Mouse (Mus musculus): Measurements from ENCODE around the gene Slc31a1. TPM values are rescaled to one million over a fixed set of nuclear protein-coding genes. Genes with fewer than 3 reads are reported as not detected.

Gene Slc31a1
- polyA plus RNA-seq, 1 experiment from 2014 or later = 45.2 TPM

DNA sequence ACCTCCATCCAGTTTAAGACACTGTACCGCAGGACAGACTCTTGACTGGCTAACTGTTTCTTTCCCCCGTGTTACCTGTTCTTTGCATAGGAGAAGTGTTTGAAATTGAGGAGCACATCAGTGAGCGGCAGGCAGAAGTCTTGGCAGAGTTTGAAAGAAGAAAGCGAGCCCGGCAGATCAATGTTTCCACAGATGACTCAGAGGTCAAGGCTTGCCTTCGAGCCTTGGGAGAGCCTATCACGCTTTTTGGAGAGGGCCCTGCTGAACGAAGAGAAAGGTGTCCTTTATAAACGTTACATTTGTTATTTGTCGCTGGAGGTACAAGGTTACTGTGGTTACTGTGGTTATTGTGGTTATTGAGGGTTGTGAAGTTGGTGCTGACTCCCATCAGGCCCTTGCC, 51.1 kb downstream of the Slc31a1 start:
- no peak overlapping the region for H3K27ac ChIP-seq
- WGBS = 95% methylated on average over 10 of the region's 10 CpGs
- H3K27me3 ChIP-seq = no peaks in the 10 kb centered on the region
- no peak overlapping the region for H3K4me3 ChIP-seq
- H3K4me2 ChIP-seq (replicated peaks) = no peak overlapping the region
- H3K9ac ChIP-seq = no peak overlapping the region
- no peaks in the 10 kb centered on the region for H3K9me3 ChIP-seq (replicated peaks)
- peaks cover 52% of the 10 kb centered on the region for H3K36me3 ChIP-seq
- peaks cover 18% of the 10 kb centered on the region for H3K4me1 ChIP-seq
- no peak for ATAC-seq (ENCODE audit: low FRiP score)

DNA sequence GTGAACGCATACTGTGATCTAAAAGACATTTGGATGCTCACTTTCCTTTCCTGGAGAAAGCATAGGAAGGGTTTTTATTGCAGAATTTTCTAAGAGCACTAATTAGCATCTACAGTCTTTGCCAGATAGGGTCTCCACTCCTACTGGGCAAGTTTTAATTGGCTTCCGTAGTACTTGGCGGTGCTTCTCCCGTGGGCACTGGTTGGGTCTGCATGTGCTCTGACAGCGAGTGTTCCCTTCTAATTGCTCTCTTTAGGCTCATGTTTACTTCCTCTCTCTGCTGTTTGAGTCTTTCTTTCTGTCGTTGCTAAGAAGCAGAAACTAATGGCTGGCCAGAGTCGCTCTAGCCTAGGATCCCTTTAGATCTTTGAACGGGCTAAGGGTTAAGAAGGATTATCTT, 57.9 kb downstream of the Slc31a1 start:
- H3K4me1 ChIP-seq = no peaks in the 10 kb centered on the region
- no peak for ATAC-seq (ENCODE audit: low FRiP score)
- H3K9me3 ChIP-seq (replicated peaks) = no peaks in the 10 kb centered on the region
- 92% methylated on average over 8 of the region's 8 CpGs for WGBS
- peaks cover 95% of the 10 kb centered on the region for H3K36me3 ChIP-seq
- no peak overlapping the region for H3K4me2 ChIP-seq (replicated peaks)
- no peak overlapping the region for H3K9ac ChIP-seq
- H3K27me3 ChIP-seq = no peaks in the 10 kb centered on the region
- no peak overlapping the region for H3K4me3 ChIP-seq
- H3K27ac ChIP-seq = no peak overlapping the region

DNA sequence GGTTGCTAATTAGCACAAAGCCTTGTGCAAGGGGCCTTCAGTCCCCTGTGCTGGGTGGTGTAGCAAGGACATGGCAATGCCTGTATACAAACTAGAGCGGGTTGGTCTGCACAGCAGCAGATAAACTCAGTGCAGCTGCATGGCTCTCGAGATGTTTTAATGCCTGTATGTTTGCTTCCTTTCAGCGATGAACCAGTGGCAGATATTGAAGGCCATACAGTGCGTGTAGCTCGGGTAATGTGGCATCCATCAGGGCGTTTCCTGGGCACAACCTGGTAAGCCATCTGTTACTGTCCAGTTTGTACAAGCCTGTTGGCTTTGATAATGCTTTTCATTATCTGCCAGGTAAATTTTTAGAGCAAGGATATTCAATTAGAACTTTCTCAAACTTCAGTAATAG, 58.6 kb downstream of the Slc31a1 start:
- no peak for ATAC-seq (ENCODE audit: low FRiP score)
- Histone ChIP-seq H3K27me3 (no peaks in the 10 kb centered on the region), H3K36me3 (peaks cover 97% of the 10 kb centered on the region), H3K27ac (no peak overlapping the region), H3K4me2 (replicated peaks) (no peak overlapping the region), H3K9ac (no peak overlapping the region), H3K4me1 (no peaks in the 10 kb centered on the region), H3K9me3 (replicated peaks) (no peaks in the 10 kb centered on the region), H3K4me3 (no peak overlapping the region)
- 98% methylated on average over 6 of the region's 6 CpGs for WGBS

DNA sequence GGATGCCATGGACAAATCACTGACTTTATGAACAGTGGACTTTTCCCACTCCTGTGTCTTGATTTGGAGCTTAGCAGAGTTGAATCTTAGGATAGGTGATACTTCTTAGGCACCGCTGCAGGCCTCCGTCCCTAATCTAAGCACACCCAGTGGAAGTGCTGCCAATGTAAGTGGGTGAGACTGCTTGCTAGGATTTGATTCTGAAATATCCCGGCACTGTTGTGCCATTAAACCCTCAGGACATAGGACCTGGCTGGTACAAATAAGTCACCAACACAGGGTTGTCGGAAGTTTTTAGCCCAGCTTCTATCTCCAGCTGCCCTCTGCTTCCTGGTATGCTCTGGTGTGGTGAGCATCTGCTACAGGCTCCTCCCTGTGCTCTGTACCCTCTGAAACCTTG, 65.4 kb downstream of the Slc31a1 start:
- ATAC-seq (ENCODE audit: low FRiP score) = no peak
- no peak overlapping the region for H3K27ac ChIP-seq
- no peaks in the 10 kb centered on the region for H3K9me3 ChIP-seq (replicated peaks)
- H3K4me2 ChIP-seq (replicated peaks) = no peak overlapping the region
- H3K9ac ChIP-seq = no peak overlapping the region
- no peak overlapping the region for H3K4me3 ChIP-seq
- WGBS = 93% methylated on average over 4 of the region's 4 CpGs
- no peaks in the 10 kb centered on the region for H3K27me3 ChIP-seq
- peaks cover 47% of the 10 kb centered on the region for H3K36me3 ChIP-seq
- H3K4me1 ChIP-seq = no peaks in the 10 kb centered on the region

DNA sequence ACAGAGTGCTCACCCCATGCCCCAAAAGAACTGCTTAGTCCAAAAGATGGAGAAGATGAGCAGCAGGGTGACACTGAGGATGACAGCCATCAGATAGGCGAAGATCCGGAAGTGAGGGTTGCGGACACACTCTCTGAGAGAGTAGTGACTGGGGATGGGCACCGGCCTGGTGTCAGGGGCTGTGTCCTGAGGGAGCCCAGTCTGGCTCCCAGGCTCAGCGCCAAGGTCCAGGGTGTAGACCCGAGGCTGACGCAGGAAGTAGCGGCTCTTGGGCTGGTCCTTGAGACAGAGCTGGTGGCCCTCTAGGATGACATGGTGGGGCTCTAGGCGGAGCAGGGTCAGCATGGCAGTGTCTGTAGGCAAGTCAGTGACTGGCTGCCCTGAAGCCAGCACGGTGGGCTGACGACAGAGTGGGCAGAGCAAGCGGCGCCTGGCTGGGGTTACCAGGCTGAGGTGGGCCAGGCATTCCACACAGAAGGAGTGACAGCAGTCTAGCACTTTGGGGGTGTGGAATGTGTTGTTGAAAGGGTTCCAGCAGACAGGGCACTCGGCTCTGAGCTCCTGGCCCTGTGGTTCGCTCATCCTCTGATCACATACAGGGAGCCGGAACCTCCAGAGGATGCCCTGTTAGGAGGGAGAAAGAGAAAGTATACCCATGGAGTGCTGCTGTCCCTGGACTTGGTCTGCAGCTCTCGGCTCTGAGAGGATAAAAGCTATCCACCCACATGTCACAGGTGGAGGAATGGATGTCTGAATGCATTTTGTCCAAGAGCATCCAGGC, 67.6 kb downstream of the Slc31a1 start:
- Histone ChIP-seq H3K27ac (no peak overlapping the region), H3K9me3 (replicated peaks) (no peaks in the 10 kb centered on the region), H3K36me3 (peaks cover 25% of the 10 kb centered on the region), H3K4me3 (no peak overlapping the region), H3K9ac (no peak overlapping the region), H3K4me2 (replicated peaks) (no peak overlapping the region), H3K4me1 (no peaks in the 10 kb centered on the region), H3K27me3 (no peaks in the 10 kb centered on the region)
- 74% methylated on average over 17 of the region's 17 CpGs for WGBS
- ATAC-seq (ENCODE audit: low FRiP score) = no peak

DNA sequence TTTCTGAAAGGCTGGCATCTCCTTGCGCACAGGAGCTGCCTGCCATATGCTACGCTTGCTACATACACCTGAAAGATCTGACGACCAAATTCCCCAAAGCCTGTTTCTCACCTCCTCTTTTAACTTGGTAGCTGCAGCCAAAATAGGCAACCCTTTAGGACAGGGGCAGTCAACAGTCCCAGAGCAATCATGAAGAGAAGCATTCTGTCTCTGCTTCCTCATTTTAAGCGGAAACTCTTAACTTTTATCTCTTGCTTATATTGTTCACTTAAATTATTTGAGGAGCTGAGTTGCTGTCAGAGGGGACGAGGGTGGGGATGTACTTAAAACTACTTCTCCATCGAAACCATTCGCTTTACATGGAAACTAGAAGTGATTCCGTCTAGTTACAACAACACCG, 69.1 kb downstream of the Slc31a1 start:
- Histone ChIP-seq H3K27ac (no peak overlapping the region), H3K4me3 (no peak overlapping the region), H3K27me3 (no peaks in the 10 kb centered on the region), H3K36me3 (peaks cover 13% of the 10 kb centered on the region), H3K4me1 (no peaks in the 10 kb centered on the region), H3K9me3 (replicated peaks) (no peaks in the 10 kb centered on the region), H3K4me2 (replicated peaks) (no peak overlapping the region), H3K9ac (no peak overlapping the region)
- no peak for ATAC-seq (ENCODE audit: low FRiP score)
- WGBS = 91% methylated on average over 9 of the region's 9 CpGs

DNA sequence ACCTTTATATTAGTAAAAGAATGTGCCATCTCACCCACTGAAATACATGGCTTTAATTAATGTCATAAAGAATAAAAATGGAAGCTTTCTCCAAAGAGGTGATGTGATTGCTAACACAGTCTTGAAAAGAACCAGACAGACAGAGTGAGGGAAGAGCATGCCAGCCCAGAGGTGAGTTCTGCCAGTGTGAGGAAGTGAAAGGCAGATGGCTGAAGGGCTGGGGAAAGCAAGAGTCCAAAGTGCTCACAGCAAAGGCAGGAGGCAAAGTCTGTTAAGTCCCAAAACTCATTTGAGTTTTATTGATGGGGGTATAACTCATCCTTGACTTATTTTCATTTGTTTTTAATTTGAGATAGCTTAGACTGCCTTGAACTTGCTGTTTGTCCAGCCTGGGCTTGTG, 70.2 kb downstream of the Slc31a1 start:
- Histone ChIP-seq H3K36me3 (peaks cover 2% of the 10 kb centered on the region; the same call in 1 of the 2 replicates), H3K9ac (no peak overlapping the region), H3K4me2 (replicated peaks) (no peak overlapping the region), H3K4me1 (no peaks in the 10 kb centered on the region), H3K27me3 (no peaks in the 10 kb centered on the region), H3K27ac (no peak overlapping the region), H3K9me3 (replicated peaks) (no peaks in the 10 kb centered on the region), H3K4me3 (no peak overlapping the region)
- no peak for ATAC-seq (ENCODE audit: low FRiP score)

DNA sequence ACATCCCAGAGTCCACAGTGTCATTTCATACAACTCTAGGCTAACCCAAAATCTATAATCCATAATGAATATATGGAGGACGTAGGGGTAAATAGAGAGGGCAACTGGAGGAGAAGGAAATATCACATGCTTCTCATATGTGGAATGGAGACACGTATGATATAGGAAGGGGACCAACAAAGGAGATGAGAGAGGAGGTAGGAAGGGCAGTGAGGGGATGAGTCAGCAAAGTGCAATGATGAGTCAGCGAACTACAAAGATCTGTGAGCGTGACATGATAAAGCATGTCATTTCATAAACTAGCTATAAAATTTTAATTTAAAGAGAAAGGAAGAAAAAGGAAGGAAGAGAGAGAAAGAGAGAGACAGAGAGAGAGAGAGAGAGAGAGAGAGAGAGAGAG, 71.0 kb downstream of the Slc31a1 start:
- no peak for ATAC-seq (ENCODE audit: low FRiP score)
- no peak overlapping the region for H3K4me2 ChIP-seq (replicated peaks)
- WGBS = 82% methylated on average over 4 of the region's 4 CpGs
- no peaks in the 10 kb centered on the region for H3K27me3 ChIP-seq
- H3K4me1 ChIP-seq = no peaks in the 10 kb centered on the region
- no peaks in the 10 kb centered on the region for H3K36me3 ChIP-seq
- H3K9me3 ChIP-seq (replicated peaks) = no peaks in the 10 kb centered on the region
- H3K9ac ChIP-seq = no peak overlapping the region
- H3K27ac ChIP-seq = no peak overlapping the region
- no peak overlapping the region for H3K4me3 ChIP-seq

DNA sequence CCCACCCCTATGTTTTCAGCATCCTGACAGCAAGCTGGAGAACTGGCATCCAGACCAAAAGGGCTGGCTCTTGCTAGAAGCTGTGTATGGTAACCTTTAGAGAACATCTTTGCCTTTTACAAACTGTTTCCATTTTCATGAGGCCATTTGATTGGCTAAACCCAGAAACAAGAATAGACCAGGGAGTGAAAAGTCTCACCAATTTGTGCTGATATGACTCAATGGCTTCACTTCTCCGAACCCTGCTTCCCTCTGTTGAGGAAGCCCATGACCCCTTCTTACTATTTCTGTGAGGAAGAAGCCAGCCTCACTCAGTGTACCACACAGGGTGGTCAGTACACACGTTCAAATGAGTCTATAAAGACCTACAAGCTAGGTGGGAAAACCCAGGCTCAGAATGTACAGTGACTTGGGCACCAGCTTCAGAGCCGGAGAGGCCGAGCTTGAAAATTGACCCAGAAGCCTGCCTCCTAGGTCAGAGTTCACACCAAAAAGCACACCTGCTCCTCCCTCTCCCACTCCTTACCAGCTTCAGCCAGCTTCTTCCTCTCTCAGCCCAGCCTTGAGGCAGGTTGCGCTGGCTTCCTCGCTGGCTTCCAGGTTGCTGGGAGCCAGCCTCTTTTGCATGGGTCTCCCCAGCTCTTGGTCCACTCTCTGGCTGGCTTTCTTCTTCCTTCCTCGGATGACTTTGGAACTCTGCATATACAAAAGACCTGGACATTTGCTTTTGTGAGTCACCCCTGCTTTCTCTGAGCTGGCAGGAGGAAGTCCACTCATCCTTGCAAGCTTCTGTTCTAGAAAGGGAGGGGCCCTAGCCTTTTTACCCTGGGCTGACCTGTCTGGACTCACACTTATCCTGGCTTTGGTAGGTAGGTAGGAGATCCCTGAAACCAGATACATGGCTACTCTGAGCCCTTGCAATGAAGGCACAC, 73.7 kb downstream of the Slc31a1 start:
- H3K27me3 ChIP-seq = no peaks in the 10 kb centered on the region
- no peak overlapping the region for H3K4me2 ChIP-seq (replicated peaks)
- no peak overlapping the region for H3K4me3 ChIP-seq
- 78% methylated on average over 7 of the region's 7 CpGs for WGBS
- H3K9me3 ChIP-seq (replicated peaks) = no peaks in the 10 kb centered on the region
- no peak overlapping the region for H3K9ac ChIP-seq
- no peaks in the 10 kb centered on the region for H3K36me3 ChIP-seq
- H3K4me1 ChIP-seq = no peaks in the 10 kb centered on the region
- H3K27ac ChIP-seq = no peak overlapping the region
- ATAC-seq (ENCODE audit: low FRiP score) = no peak

DNA sequence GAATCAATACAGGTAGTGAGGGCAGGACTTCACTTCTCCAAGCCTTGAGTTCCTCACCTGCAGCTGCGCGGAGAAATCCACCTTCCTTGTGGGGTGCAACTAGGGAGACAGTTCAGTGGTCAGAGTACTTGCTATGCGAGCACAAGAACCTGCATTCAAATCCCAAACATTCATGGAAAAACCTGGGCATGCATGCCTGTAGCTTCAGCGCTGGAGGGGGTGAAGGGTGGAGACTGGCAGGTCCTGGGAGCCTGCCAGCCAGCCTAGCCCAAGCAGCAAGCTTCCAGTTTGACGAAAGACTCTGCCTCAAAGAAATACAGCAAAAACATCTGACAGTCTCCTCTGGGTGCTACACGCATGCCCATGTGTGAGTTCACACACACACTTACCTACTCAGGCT, 74.6 kb downstream of the Slc31a1 start, which contains the start of gene Rnf183:
Gene Rnf183, minus strand, starts transcription at position 172 of the 400 bp plus-strand sequence.
- Histone ChIP-seq H3K36me3 (no peaks in the 10 kb centered on the region), H3K4me2 (replicated peaks) (no peak within 1 kb of the TSS), H3K27ac (no peak within 1 kb of the TSS), H3K27me3 (no peaks in the 10 kb centered on the region), H3K9ac (no peak within 1 kb of the TSS), H3K4me1 (no peaks in the 10 kb centered on the region), H3K4me3 (no peak within 1 kb of the TSS), H3K9me3 (replicated peaks) (no peaks in the 10 kb centered on the region)
- ATAC-seq (ENCODE audit: low FRiP score) = no peak
- 83% methylated on average over 6 of the region's 6 CpGs for WGBS

DNA sequence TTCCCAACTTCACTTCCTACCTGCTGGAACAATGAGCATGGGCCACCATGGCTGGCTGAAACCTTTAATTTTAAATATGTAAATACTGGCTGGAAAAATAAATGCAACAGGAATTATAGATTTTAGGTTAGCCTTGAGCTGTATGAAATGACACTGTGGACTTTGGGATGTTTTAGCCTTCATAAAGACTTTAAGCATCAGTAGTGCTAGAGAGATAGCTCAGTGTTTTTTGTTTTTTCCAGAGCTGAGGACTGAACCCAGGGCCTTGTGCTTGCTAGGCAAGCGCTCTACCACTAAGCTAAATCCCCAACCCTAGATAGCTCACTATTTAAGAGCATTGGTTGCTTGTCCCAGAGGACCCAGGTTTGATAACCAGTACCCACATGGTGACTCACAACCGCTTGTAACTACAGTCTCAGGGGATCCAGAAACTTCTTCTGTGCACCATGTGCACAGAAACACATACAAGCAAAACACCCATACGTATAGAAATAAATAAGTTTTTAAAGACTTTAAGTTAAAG, 76.8 kb downstream of the Slc31a1 start:
- Histone ChIP-seq H3K4me3 (no peak overlapping the region), H3K36me3 (no peaks in the 10 kb centered on the region), H3K4me2 (replicated peaks) (no peak overlapping the region), H3K9me3 (replicated peaks) (no peaks in the 10 kb centered on the region), H3K27ac (no peak overlapping the region), H3K9ac (no peak overlapping the region), H3K4me1 (no peaks in the 10 kb centered on the region), H3K27me3 (no peaks in the 10 kb centered on the region)
- ATAC-seq (ENCODE audit: low FRiP score) = no peak
- 84% methylated on average over 3 of the region's 3 CpGs for WGBS

DNA sequence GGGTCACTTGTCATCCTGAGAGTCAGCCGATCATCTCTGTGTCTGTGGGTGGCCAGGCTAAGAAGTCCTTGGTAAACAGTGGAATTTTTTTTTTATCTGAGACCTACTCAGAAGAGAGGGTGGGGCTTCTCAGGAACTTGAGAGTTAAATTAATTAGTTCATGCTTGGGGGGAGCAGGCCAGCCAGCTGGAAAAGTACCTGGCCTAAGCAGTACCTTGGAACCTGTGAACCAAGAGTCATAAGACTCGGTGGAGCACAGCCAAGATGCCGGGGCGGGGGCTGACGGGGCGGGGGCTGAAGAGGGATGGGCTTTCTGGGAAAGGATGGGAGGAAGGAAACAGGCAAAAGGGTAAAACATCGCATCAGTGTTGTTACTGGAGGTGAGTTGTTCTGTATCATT, 77.3 kb downstream of the Slc31a1 start:
- no peaks in the 10 kb centered on the region for H3K36me3 ChIP-seq
- ATAC-seq (ENCODE audit: low FRiP score) = no peak
- H3K9ac ChIP-seq = no peak overlapping the region
- H3K4me1 ChIP-seq = no peaks in the 10 kb centered on the region
- no peaks in the 10 kb centered on the region for H3K9me3 ChIP-seq (replicated peaks)
- H3K4me2 ChIP-seq (replicated peaks) = no peak overlapping the region
- H3K27me3 ChIP-seq = no peaks in the 10 kb centered on the region
- H3K27ac ChIP-seq = no peak overlapping the region
- WGBS = 77% methylated on average over 7 of the region's 7 CpGs
- no peak overlapping the region for H3K4me3 ChIP-seq
